In the genomic region with DNA sequence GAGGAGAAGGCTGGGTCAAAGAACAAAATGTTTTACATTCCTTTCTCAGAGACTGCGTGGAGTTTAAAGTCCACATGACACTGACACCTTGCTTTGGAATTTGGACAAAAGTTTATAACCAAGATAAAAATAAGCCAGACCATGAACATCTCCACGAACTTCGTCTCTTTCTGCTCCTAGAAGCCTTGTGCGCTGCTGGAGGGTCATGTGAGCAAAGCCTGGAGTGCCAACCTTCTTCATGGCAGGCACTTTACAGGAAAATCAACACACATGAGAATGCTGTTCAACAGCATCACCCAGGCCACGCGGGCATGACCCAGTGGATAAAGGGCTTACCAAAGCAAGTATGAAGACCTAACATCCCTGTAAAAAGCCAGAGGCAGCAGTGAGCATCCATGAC, we compare ENCODE assay signal across 20 mouse cellular contexts.
DNase-seq lines count a peak whose midpoint lies in the region; ATAC-seq and TF ChIP-seq lines count a peak whose summit lies in the region.
"Had no signal": no experiment of that assay in that cellular context is flagged by ENCODE, and none has a peak within 500 bp of the region (broad histone marks: within the 10 kb centered on the region; RNA-seq: fewer than 3 reads in every experiment).

No protein-coding gene starts in this region.

- WGBS in kidney, embryonic 14.5 days = 86% methylated on average over 6 of the region's 6 CpGs
- 92% methylated on average over 6 of the region's 6 CpGs for WGBS in hindbrain, postnatal 0 days

- no peak for ATAC-seq in kidney, embryonic 14.5 days (ENCODE audit: low FRiP score, low TSS enrichment)
- no peak for ATAC-seq in hindbrain, postnatal 0 days
- ATAC-seq: forebrain, embryonic 13.5 days; midbrain, embryonic 16.5 days had no signal

- no peak overlapping the region for H3K4me2 ChIP-seq in kidney, embryonic 14.5 days (replicated peaks; ENCODE audit: low read depth, low read length)
- no peak overlapping the region for H3K4me2 ChIP-seq in hindbrain, postnatal 0 days (ENCODE audit: low read depth, low read length)
- H3K4me2 ChIP-seq: embryonic facial prominence, embryonic 15.5 days; forebrain, embryonic 13.5 days; hindbrain, embryonic 15.5 days; limb, embryonic 13.5 days; liver, embryonic 15.5 days had no signal

- no peak overlapping the region for H3K9ac ChIP-seq in kidney, embryonic 14.5 days (ENCODE audit: low read depth, low read length)
- no peak overlapping the region for H3K9ac ChIP-seq in hindbrain, postnatal 0 days (replicated peaks; ENCODE audit: low read length)
- H3K9ac ChIP-seq: embryonic facial prominence, embryonic 15.5 days; forebrain, embryonic 13.5 days; hindbrain, embryonic 15.5 days; limb, embryonic 13.5 days; liver, embryonic 15.5 days had no signal

- H3K36me3 ChIP-seq in kidney, embryonic 14.5 days (ENCODE audit: control insufficient read depth, insufficient read depth, low read length) = no peaks in the 10 kb centered on the region
- H3K36me3 ChIP-seq in hindbrain, postnatal 0 days (ENCODE audit: insufficient read depth, low read length) = no peaks in the 10 kb centered on the region
- H3K36me3 ChIP-seq: embryonic facial prominence, embryonic 15.5 days; hindbrain, embryonic 15.5 days; limb, embryonic 13.5 days; liver, embryonic 15.5 days had no signal

- H3K4me3 ChIP-seq in kidney, embryonic 14.5 days (ENCODE audit: low read length) = no peak overlapping the region
- H3K4me3 ChIP-seq in brown adipose tissue, adult 24 weeks (ENCODE audit: insufficient read depth, low read depth, low read length) = peak overlapping the region; percentile 15
- H3K4me3 ChIP-seq in hindbrain, postnatal 0 days (ENCODE audit: low read length) = no peak overlapping the region
- H3K4me3 ChIP-seq: embryonic facial prominence, embryonic 15.5 days; forebrain, embryonic 13.5 days; hindbrain, embryonic 15.5 days; layer of hippocampus, adult 2 months; limb, embryonic 13.5 days; liver, embryonic 15.5 days had no signal

- DNase-seq in kidney, adult 11 months = peak; percentile 61
- DNase-seq in kidney, adult 9 months = peak; percentile 85
- peak; percentile 28 for DNase-seq in lung, postnatal 25 days (ENCODE audit: low spot score)
- no peak for DNase-seq in right cerebral cortex, adult 2 months (ENCODE audit: low spot score in 2 of 2)
- no peak for DNase-seq in cerebellum, adult 18-20 months
- DNase-seq in hindbrain, postnatal 0 days (ENCODE audit: low spot score) = no peak
- DNase-seq: adrenal gland, adult 2 months; B cell, adult 2 months; cerebellum, adult 9-10 months; heart, postnatal 10 days; thymus, postnatal 25 days had no signal

- H3K9me3 ChIP-seq in kidney, embryonic 14.5 days (ENCODE audit: control insufficient read depth, low read length) = no peaks in the 10 kb centered on the region
- no peaks in the 10 kb centered on the region for H3K9me3 ChIP-seq in hindbrain, postnatal 0 days (ENCODE audit: low read length)
- H3K9me3 ChIP-seq: embryonic facial prominence, embryonic 15.5 days; forebrain, embryonic 13.5 days; hindbrain, embryonic 15.5 days; limb, embryonic 13.5 days; liver, embryonic 15.5 days had no signal

- no peak for TF ChIP-seq CTCF in hindbrain, postnatal 0 days (IDR thresholded peaks at IDR 0.05; ENCODE audit: low read depth)

- H3K27ac ChIP-seq in kidney, embryonic 14.5 days (ENCODE audit: low read depth, low read length) = no peak overlapping the region
- H3K27ac ChIP-seq in brown adipose tissue, adult 24 weeks (replicated peaks; ENCODE audit: low read depth, low read length) = 0 out of 2 replicates have a peak overlapping the region, but pooled peaks have one; percentile 3
- no peak overlapping the region for H3K27ac ChIP-seq in hindbrain, postnatal 0 days
- H3K27ac ChIP-seq: embryonic facial prominence, embryonic 15.5 days; forebrain, embryonic 13.5 days; hindbrain, embryonic 15.5 days; layer of hippocampus, adult 2 months; limb, embryonic 13.5 days; liver, embryonic 15.5 days had no signal

- H3K27me3 ChIP-seq in kidney, embryonic 14.5 days (ENCODE audit: control insufficient read depth, insufficient read depth, low read length) = no peaks in the 10 kb centered on the region
- no peaks in the 10 kb centered on the region for H3K27me3 ChIP-seq in hindbrain, postnatal 0 days (ENCODE audit: insufficient read depth, low read length)
- H3K27me3 ChIP-seq: embryonic facial prominence, embryonic 15.5 days; forebrain, embryonic 13.5 days; hindbrain, embryonic 15.5 days; limb, embryonic 13.5 days; liver, embryonic 15.5 days had no signal

- no peaks in the 10 kb centered on the region for H3K4me1 ChIP-seq in kidney, embryonic 14.5 days (ENCODE audit: control insufficient read depth, insufficient read depth, low read length)
- H3K4me1 ChIP-seq in brown adipose tissue, adult 24 weeks (ENCODE audit: control insufficient read depth, insufficient read depth, insufficient read length, low read length) = peaks cover 5% of the 10 kb centered on the region; the same call in 1 of the 2 replicates
- no peaks in the 10 kb centered on the region; the same call in 1 of the 2 replicates for H3K4me1 ChIP-seq in hindbrain, postnatal 0 days (ENCODE audit: insufficient read depth, low read length)
- H3K4me1 ChIP-seq: embryonic facial prominence, embryonic 15.5 days; forebrain, embryonic 13.5 days; hindbrain, embryonic 15.5 days; liver, embryonic 15.5 days had no signal

Comparison
In these comparisons a context has a peak if more than half of its experiments do, and no peak if none do; other contexts are left out.
1. DNase-seq: peak in kidney, adult 11 months (single experiment), kidney, adult 9 months (single experiment) and lung, postnatal 25 days (single experiment); none in right cerebral cortex, adult 2 months (0 of 2), cerebellum, adult 18-20 months (0 of 2) and hindbrain, postnatal 0 days (single experiment).